Comparison of ENCODE assay signal across 12 mouse cellular contexts in the genomic region with DNA sequence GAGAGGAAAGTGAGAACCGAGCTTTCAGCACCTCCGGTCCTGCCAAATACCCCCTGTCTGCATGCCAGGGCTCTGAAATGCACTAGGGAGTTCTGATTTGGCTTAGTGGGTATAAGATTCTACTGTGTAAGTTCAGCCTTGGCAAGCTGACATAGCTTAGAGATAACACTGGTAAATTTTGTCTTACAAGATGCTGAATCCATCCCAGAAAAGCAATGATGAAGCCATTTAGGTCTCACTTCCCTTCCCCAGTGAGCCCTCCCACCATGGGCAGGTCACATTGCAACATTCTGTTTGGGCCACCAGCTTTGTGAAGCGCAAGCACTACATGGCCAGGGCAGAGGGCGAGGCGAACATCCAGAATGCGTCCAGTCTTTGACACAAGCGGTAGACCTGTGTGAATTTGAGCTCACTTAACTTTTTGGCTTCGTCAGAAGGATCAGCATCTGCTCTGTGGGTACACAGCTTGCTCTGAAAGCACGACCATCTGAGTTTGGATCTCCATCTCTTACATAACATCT. TPM values are rescaled to one million over a fixed set of nuclear protein-coding genes. Genes with fewer than 3 reads are reported as not detected.
DNase-seq lines count a peak whose midpoint lies in the region; ATAC-seq lines count a peak whose summit lies in the region.
"Had no signal": no experiment of that assay in that cellular context is flagged by ENCODE, and none has a peak within 500 bp of the region (broad histone marks: within the 10 kb centered on the region; RNA-seq: fewer than 3 reads in every experiment).

No protein-coding gene starts in this region.

- peak; percentile 33 for DNase-seq in ovary, postnatal 36 days (ENCODE audit: low spot score)
- DNase-seq in ovary, postnatal 10 days (ENCODE audit: low spot score): no peak
- peak; percentile 70 to 82 for DNase-seq in heart, adult 9 months (ENCODE audit: low spot score in 2 of 2)
- peak; percentile 43 for DNase-seq in skeletal muscle tissue, adult 2 months (ENCODE audit: low read depth, low spot score)
- DNase-seq in embryo, embryonic 10.5 days (ENCODE audit: low spot score): no peak

- 74% methylated on average over 9 of the region's 9 CpGs for WGBS in forebrain, embryonic 15.5 days
- 89% methylated on average over 9 of the region's 9 CpGs for WGBS in forebrain, embryonic 12.5 days

- no peaks in the 10 kb centered on the region for H3K27me3 ChIP-seq in forebrain, embryonic 15.5 days
- no peaks in the 10 kb centered on the region for H3K27me3 ChIP-seq in forebrain, embryonic 12.5 days
- H3K27me3 ChIP-seq: CH12.LX; limb, embryonic 15.5 days had no signal

- H3K27ac ChIP-seq in forebrain, embryonic 15.5 days (replicated peaks): peak overlapping the region; percentile 63
- no peak overlapping the region for H3K27ac ChIP-seq in forebrain, embryonic 12.5 days
- H3K27ac ChIP-seq: kidney, postnatal 0 days; limb, embryonic 15.5 days had no signal

- H3K9ac ChIP-seq in forebrain, embryonic 15.5 days (replicated peaks): no peak overlapping the region
- no peak overlapping the region for H3K9ac ChIP-seq in forebrain, embryonic 12.5 days
- H3K9ac ChIP-seq: limb, embryonic 15.5 days had no signal

- no peak overlapping the region for H3K4me3 ChIP-seq in forebrain, embryonic 15.5 days
- H3K4me3 ChIP-seq in forebrain, embryonic 12.5 days (replicated peaks): no peak overlapping the region
- H3K4me3 ChIP-seq: erythroblast, embryonic 14.5 days; limb, embryonic 15.5 days had no signal

- no peak overlapping the region for H3K4me2 ChIP-seq in forebrain, embryonic 15.5 days (replicated peaks)
- no peak overlapping the region for H3K4me2 ChIP-seq in forebrain, embryonic 12.5 days
- H3K4me2 ChIP-seq: limb, embryonic 15.5 days had no signal

- H3K9me3 ChIP-seq in forebrain, embryonic 15.5 days: no peaks in the 10 kb centered on the region
- no peaks in the 10 kb centered on the region for H3K9me3 ChIP-seq in forebrain, embryonic 12.5 days
- H3K9me3 ChIP-seq: limb, embryonic 15.5 days had no signal

- ATAC-seq in forebrain, embryonic 15.5 days (replicated peaks): peak; percentile 62; the same call in 1 of the 2 replicates
- ATAC-seq in forebrain, embryonic 12.5 days (ENCODE audit: low FRiP score): no peak
- no peak for ATAC-seq in monocyte, adult 5-6 weeks (replicated peaks; ENCODE audit: insufficient number of reproducible peaks, low FRiP score, low TSS enrichment, poor library complexity, severe bottlenecking)

- peaks cover 42% of the 10 kb centered on the region for H3K4me1 ChIP-seq in forebrain, embryonic 15.5 days
- H3K4me1 ChIP-seq in forebrain, embryonic 12.5 days: peaks cover 28% of the 10 kb centered on the region
- H3K4me1 ChIP-seq: limb, embryonic 15.5 days had no signal

- no peaks in the 10 kb centered on the region for H3K36me3 ChIP-seq in forebrain, embryonic 15.5 days
- no peaks in the 10 kb centered on the region for H3K36me3 ChIP-seq in forebrain, embryonic 12.5 days (replicated peaks)
- H3K36me3 ChIP-seq: limb, embryonic 15.5 days had no signal

RNA-seq across cellular contexts. Expression of gene Nap1l5, which starts 23.1 kb away (rescaled TPM):
- polyA plus RNA-seq in forebrain, embryonic 15.5 days (2015; fragmentation: Nextera tagmentation; extraction: Ambion mirVana): 69.4 and 90.4 TPM in 2 replicates
- polyA plus RNA-seq in forebrain, embryonic 12.5 days (2016; fragmentation: Nextera tagmentation; extraction: Ambion mirVana): 42.1 and 44.8 TPM in 2 replicates
- 0.58 TPM in 1 of 3 replicates, not detected in the others for total RNA-seq in monocyte, adult 5-6 weeks (2017)
- total RNA-seq: CH12.LX had no signal
- polyA plus RNA-seq: erythroblast, embryonic 14.5 days had no signal

Comparison
In these comparisons a context has a peak if more than half of its experiments do, and no peak if none do; other contexts are left out.
1. DNase-seq: peak in ovary, postnatal 36 days (single experiment), heart, adult 9 months (2 of 2) and skeletal muscle tissue, adult 2 months (single experiment); none in ovary, postnatal 10 days (single experiment) and embryo, embryonic 10.5 days (single experiment).